Mouse (Mus musculus) CD8-positive naive resting alpha-beta T cell, adult 2 months (primary cell): Measurements from ENCODE around the gene B3gnt5.
"Not testable (repeated sequence)": the region's sequence is repeated elsewhere in the genome, so short reads cannot be mapped to it uniquely, and the experiment has no call there.

Experiments
- DNase-seq, 2 experiments: peaks; one replicate each; pipeline ENCODE4 v3.0.0; 2022; ENCODE audit warnings: low read depth in 2 of 2, low spot score in 2 of 2

B3gnt5 gene

DNA sequence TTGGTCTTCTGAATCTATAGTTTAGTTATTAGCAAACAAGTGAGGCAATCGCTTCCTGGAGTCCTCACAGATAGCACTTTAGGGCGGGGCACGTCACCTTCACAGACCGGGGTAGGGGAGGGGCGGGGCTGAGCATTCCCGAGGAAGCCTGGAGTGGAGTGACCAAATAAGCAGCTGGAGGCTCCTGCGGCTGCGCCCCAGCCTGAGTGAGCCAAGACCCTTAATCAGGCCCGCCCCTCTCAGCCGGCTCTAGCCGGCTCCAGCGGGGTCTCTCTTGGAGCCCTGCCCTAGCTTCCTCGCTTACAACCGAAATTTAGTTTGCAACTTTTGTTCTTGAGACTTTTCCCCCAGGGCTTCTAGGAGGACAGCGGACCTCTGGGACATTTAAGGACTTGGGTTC is at the start of gene B3gnt5:
Gene B3gnt5 (plus strand): TSS at position 135 of the 400 bp plus-strand sequence.
- peak; percentile 22 to 42 for DNase-seq

DNA sequence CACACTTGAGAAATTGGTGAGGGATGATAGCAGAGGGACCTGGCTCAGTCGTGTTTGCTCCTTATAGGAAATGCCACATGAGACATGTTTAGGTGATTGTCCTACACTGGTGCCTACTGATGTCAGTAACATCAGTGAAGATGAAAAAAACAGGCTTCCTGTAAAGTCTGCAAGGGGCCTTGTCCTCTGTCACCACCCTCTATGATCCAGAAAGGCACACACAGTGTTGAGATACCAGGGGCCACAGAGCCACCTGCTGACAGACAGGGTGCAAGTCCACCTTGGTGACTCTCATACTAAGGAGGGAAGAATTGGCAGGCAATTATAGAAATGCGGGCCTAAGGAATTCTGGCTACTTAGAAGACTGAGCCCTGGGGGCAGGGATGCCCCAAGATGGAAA is 39.0 kb upstream of the B3gnt5 start:
- no peak for DNase-seq

DNA sequence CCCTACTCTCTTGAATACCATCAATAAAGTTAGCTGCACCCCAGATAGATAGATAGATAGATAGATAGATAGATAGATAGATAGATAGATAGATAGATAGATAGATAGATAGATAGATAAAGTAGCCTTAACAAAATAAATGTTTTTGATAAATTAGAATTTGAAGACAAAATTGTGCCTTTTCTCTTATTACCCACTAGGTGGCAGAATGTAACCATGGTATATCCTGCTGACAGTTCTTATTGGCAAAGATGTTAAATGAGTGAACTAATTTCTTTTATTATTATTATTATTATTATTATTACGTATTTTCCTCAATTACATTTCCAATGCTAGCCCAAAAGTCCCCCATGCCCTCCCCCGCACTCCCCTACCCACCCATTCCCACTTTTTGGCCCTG is 35.9 kb upstream of the B3gnt5 start:
- not testable (repeated sequence) for DNase-seq

DNA sequence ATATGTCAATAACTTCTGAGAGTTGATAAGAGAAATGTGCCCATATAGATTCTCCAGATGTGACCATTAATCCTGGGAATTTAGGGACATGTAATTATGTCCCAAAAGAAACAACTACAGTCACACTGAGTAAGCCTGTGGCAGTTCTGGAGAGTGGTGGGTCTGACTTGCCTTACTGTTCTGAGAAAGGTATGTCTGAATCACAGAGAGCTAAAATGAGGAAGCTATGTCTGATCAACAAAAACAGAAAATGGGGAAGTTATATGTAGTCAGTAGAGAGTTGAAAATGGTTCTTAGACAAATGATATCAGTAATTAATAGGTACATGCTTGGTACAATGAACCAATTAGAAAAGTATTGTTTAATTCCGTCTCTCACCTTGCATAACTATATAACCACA is 27.1 kb upstream of the B3gnt5 start:
- DNase-seq: no peak

DNA sequence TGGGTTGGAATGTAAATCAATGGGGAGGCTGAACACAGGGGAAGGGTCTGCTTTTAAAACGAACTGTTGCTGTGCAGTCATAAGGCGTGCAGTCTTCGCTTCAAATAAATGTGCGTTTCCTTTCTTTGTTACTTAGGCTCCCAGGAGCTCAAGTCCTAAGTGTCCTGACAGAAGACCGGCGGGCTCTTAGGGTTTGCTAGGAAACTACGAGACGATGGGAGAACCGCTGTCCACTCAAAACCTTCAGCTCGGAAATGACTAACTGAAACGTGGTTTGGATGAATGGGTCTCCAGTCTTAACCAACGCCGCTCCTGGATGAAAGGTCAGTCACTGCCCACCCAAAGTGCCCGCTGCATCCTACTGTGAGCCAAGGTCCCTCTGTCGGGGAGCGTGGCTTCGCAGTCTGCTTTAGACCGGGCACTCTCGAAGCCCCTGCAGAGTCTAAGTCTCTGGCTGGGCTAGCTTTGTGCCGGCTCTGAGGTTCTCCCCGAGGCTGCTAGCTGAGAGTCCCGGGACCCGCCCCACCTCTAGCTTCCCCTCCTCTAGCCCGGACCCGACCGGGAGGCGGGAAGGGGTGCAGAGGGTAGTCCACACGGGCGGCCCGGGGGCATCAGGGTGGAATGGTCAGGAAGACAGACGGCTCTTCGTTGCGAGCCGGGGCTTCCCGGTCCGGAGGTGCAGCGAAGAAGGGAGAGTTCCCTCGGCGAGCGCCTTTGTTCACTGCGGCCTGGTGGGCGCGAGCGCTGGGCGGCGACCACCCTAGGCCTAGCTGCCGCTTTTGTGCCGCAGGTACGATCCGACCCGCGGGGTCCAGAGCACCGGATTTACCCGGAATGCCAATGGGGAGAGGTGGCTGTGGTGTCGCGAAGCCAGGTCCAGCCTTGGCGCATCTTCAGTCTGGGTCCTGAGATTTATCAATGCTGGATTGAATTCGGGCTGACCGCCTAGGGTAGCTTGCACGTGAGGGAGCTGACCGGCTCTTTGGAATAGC is 793 bp downstream of the B3gnt5 start:
- peak; percentile 1 to 11 for DNase-seq

DNA sequence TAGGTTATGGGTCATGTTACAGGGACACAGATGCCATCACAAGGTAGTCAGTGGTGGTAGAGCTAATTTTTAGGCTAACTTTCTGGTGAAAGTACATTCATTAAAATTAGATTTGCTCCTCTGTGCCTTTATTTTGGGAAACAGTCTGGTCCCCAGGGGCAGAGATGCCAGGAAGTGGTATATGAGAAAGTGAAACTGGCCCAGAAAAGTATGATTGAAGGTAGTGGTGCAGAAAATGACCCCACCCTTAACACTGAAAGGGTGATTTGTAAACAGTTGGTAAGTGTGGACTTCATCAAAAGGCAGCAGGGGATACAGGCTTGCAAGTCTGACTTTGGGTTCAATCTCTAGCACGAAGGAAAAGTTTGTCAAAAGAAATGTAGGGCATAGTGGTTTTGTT is 1.7 kb downstream of the B3gnt5 start:
- peak in 1 of 2 experiments; percentile 21 for DNase-seq

DNA sequence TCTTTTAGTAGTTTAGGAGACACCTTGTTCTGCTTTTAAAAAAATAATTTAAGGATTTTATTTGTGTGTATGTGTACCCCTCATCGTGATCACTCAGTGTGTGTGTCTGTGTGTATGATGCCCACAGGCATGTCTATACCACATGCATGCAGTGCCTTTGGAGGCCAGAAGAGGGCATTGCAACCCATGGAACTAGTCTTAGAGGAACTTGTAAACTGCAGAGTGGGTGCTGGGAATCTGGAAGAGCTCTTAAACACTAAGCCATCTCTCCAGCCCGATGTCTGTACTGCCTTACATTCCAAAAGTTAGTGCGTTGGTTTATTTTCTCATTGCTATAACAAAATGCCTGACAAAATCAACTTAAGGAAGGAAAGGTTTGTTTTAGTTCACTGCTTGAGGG is 6.1 kb downstream of the B3gnt5 start:
- no peak for DNase-seq

DNA sequence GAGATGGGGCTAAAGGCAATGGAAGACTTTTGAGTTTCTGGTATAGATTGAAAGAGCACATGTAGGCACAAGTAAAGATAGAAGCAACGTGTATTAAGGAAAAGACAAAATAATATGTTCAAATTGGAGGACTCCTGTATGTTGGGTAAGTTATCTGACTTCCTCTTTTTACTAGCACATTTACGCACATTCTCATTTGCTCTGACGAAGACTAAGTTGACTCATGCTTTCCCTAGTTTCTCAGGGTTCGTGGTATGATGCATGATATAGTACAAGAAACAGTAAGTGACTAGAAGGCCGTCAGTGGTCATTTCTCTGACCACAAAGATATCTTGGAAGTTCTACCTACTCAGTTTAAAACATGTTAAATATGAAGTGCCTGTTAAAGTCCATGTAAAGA is 8.0 kb downstream of the B3gnt5 start:
- DNase-seq: no peak

DNA sequence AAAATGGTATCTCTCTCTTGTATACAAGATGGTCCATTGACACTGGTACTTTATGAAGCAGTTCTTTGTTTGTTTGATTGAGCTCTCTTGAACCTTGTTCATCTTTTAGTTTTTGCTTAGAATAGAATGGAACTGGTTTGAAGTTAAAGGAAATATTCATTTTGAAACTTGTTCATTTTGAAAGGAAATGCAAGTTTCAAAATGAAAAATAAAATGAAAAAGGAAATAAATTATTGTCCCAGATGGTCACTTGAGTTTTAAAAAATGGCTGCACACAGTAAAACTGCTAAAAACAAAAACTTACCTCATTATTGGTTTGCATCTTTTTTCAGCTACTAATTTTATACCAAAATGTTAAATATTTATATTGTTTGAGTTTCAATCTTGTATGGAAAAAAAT is 12.0 kb downstream of the B3gnt5 start:
- no peak for DNase-seq

DNA sequence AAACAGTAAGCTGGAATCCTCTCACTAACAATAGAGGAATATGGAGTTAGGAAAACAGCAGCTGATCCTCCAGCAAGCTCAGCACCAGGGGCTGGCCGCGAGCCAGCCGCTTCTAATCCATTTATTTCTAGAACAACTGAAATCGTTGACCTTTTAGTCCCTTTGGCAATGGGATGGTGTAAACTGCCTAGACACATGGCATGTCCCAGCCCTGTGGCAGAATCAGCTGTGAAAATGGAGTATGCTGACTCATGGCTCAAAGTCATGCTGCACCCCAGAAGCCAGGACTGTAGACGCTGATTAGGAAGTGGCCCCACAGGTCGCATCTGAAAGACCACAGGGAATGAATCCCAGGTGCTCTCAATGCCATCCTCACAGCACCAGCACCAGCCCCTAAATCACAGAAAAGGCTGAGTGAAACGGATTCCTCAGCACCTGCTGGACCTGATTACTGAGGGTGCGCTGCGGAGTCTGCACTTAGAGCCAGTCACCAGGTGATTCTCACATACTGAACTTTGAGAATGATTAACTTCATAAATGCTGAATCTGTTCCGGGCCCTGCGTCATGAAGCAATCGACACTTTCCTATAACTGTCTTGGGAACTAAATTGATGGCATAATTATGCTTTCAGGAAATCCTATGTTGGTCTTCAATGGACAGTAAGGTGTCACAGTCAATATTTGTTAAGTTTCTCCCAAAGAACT is 26.5 kb downstream of the B3gnt5 start:
- no peak for DNase-seq

DNA sequence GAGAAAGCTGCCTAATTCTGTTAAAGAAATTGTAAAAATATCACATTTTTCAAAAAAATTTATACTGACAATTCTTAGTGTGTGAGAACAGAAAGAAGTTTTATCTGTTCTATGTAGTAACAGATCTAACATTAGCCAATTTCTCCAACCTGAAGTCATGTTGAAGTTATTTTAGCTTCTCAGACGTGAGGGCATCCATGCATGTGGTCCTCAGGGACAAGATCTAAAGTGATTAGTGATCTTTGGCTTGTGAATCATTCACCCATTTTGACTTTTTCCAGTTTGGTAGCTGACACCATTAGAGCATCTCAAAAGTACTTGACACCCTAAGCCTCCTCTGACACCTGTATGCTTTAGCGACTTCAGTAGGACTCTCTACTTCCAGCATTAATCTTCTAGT is 29.9 kb downstream of the B3gnt5 start:
- DNase-seq: no peak

DNA sequence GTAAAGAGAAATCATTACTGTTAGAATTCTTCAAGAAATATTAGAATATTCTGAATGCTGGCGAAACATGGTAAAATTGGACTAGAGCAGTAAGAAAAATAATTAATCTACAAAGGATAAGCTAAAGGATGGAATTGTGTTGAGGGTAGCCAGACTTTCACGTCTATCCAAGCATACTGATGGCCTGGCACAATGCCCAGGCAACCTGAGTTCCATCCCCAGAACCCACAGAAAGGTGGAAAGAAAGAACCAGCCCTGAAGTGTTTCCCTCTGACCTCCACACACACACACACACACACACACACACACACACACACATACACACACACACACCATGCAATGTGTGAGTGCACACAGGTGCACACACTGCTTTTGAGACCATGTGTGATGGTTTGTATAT is 58.8 kb downstream of the B3gnt5 start:
- DNase-seq: no peak
